Mouse (Mus musculus) midbrain, embryonic 14.5 days (tissue): ENCODE results near the gene Map3k14. TPM values are rescaled to one million over a fixed set of nuclear protein-coding genes. Genes with fewer than 3 reads are reported as not detected.
A peak's percentile ranks its signal among the peaks of the same experiment; 100 is the strongest.

Experiments
- ATAC-seq: fragments of 200-750 bp; cut with Nextera tagmentation; 2 replicates; pipeline ENCODE4 v1.8.0; 2017; ENCODE audit warnings: moderate number of reproducible peaks, moderate library complexity; ENCODE audit not compliant: low FRiP score, low TSS enrichment
- DNase-seq: peaks from one replicate; pipeline ENCODE4 v3.0.0-alpha.2; 2015
- H3K27ac ChIP-seq: fragments of 300-500 bp; sonication (generic); replicated peaks from 2 replicates; pipeline ENCODE4 v1.5.1; 2014; ENCODE audit warnings: mild to moderate bottlenecking, low read depth, low read length, moderate library complexity
- H3K27me3 ChIP-seq: fragments of 300-500 bp; sonication (generic); 2 replicates; pipeline ENCODE4 v1.6.1; 2014; ENCODE audit warnings: low read length, control low read depth, mixed read lengths; ENCODE audit not compliant: control insufficient read depth, insufficient read depth
- H3K36me3 ChIP-seq: fragments of 300-500 bp; sonication (generic); 2 replicates; pipeline ENCODE4 v1.6.1; 2014; ENCODE audit warnings: low read length, control low read depth; ENCODE audit not compliant: control insufficient read depth, insufficient read depth
- H3K4me1 ChIP-seq: fragments of 300-500 bp; sonication (generic); 2 replicates; pipeline ENCODE4 v1.6.1; 2014; ENCODE audit warnings: mild to moderate bottlenecking, antibody characterized with exemption, low read length, control low read depth; ENCODE audit not compliant: control insufficient read depth, insufficient read depth
- H3K4me2 ChIP-seq: fragments of 300-500 bp; sonication (generic); 2 replicates; pipeline ENCODE4 v1.6.1; 2014; ENCODE audit warnings: mild to moderate bottlenecking, low read length, moderate library complexity
- H3K4me3 ChIP-seq: fragments of 300-500 bp; sonication (generic); replicated peaks from 2 replicates; pipeline ENCODE4 v1.5.1; 2014; ENCODE audit warnings: low read depth, low read length
- H3K9ac ChIP-seq: fragments of 300-500 bp; sonication (generic); replicated peaks from 2 replicates; pipeline ENCODE4 v1.6.1; 2014; ENCODE audit warnings: mild to moderate bottlenecking, low read length, moderate library complexity
- H3K9me3 ChIP-seq: fragments of 300-500 bp; sonication (generic); 2 replicates; pipeline ENCODE4 v1.6.1; 2016; ENCODE audit warnings: low read length, control low read depth, mixed read lengths; ENCODE audit not compliant: control insufficient read depth
- WGBS: fragments of 180-500 bp; shearing (Covaris S2); extraction: QIAGEN DNeasy Blood & Tissue Kit; methylation state at CpG from one replicate; pipeline ENCODE4 v1.1.7; 2014; 5-methylcytosine and 5-hydroxymethylcytosine counted together
- polyA plus RNA-seq: library from polyadenylated mRNA; unstranded; fragments of >200 nt; fragmentation: Nextera tagmentation; extraction: Ambion mirVana; gene quantifications from 2 replicates; pipeline ENCODE4 v1.2.1, GENCODE M21; 2014

Gene Map3k14
- polyA plus RNA-seq, 1 experiment from 2014 or later = 3.4 TPM

- H3K4me1 ChIP-seq = no peaks in the 10 kb centered on the region
- DNase-seq = no peak
- no peaks in the 10 kb centered on the region for H3K36me3 ChIP-seq
- H3K9ac ChIP-seq = no peak overlapping the region
- H3K27me3 ChIP-seq = no peaks in the 10 kb centered on the region
- H3K4me2 ChIP-seq = no peak overlapping the region
- H3K27ac ChIP-seq = no peak overlapping the region
- no peaks in the 10 kb centered on the region for H3K9me3 ChIP-seq
- WGBS = 84% methylated on average over 10 of the region's 10 CpGs
- no peak for ATAC-seq
- H3K4me3 ChIP-seq = no peak overlapping the region
Measured at GRCm38 (mm10) chr11:103285276-103285675, 18.0 kb upstream of the Map3k14 start.

GRCm38 (mm10) chr11:103281784-103282183, 14.5 kb upstream of the Map3k14 start:
- H3K9me3 ChIP-seq = no peaks in the 10 kb centered on the region
- no peaks in the 10 kb centered on the region for H3K36me3 ChIP-seq
- no peaks in the 10 kb centered on the region for H3K27me3 ChIP-seq
- no peak overlapping the region for H3K27ac ChIP-seq
- no peak overlapping the region for H3K9ac ChIP-seq
- H3K4me3 ChIP-seq = no peak overlapping the region
- no peak overlapping the region for H3K4me2 ChIP-seq
- no peak for ATAC-seq
- DNase-seq = no peak
- H3K4me1 ChIP-seq = no peaks in the 10 kb centered on the region
- WGBS = 88% methylated on average over 7 of the region's 7 CpGs

GRCm38 (mm10) chr11:103276450-103276849, 9.2 kb upstream of the Map3k14 start:
- 0 out of 2 replicates have a peak, but pooled peaks cover 3% of the 10 kb centered on the region for H3K4me1 ChIP-seq
- H3K27me3 ChIP-seq = no peaks in the 10 kb centered on the region
- H3K4me3 ChIP-seq = no peak overlapping the region
- peak overlapping the region; percentile 73 for H3K27ac ChIP-seq
- H3K4me2 ChIP-seq = no peak overlapping the region
- WGBS = 63% methylated on average over 8 of the region's 8 CpGs
- H3K9ac ChIP-seq = no peak overlapping the region
- ATAC-seq (no peak), DNase-seq (peak; percentile 77)
- H3K9me3 ChIP-seq = no peaks in the 10 kb centered on the region
- H3K36me3 ChIP-seq = no peaks in the 10 kb centered on the region

GRCm38 (mm10) chr11:103272888-103273287, 5.6 kb upstream of the Map3k14 start:
- Histone ChIP-seq H3K4me1 (peaks cover 11% of the 10 kb centered on the region), H3K4me3 (no peak overlapping the region), H3K9ac (no peak overlapping the region), H3K36me3 (no peaks in the 10 kb centered on the region), H3K9me3 (no peaks in the 10 kb centered on the region), H3K27me3 (no peaks in the 10 kb centered on the region), H3K4me2 (no peak overlapping the region), H3K27ac (no peak overlapping the region)
- ATAC-seq (no peak), DNase-seq (no peak)
- 90% methylated on average over 3 of the region's 3 CpGs for WGBS

GRCm38 (mm10) chr11:103271979-103272378, 4.7 kb upstream of the Map3k14 start:
- no peak for DNase-seq
- Histone ChIP-seq H3K9ac (no peak overlapping the region), H3K27ac (no peak overlapping the region), H3K36me3 (no peaks in the 10 kb centered on the region), H3K4me2 (no peak overlapping the region), H3K4me1 (peaks cover 11% of the 10 kb centered on the region), H3K4me3 (no peak overlapping the region), H3K27me3 (no peaks in the 10 kb centered on the region), H3K9me3 (no peaks in the 10 kb centered on the region)
- ATAC-seq = no peak
- 77% methylated on average over 6 of the region's 6 CpGs for WGBS

GRCm38 (mm10) chr11:103269426-103269825, 2.2 kb upstream of the Map3k14 start:
- H3K27me3 ChIP-seq = no peaks in the 10 kb centered on the region

GRCm38 (mm10) chr11:103268905-103269304, 1.6 kb upstream of the Map3k14 start:
- WGBS = 94% methylated on average over 3 of the region's 3 CpGs
- no peak overlapping the region for H3K4me2 ChIP-seq
- H3K36me3 ChIP-seq = no peaks in the 10 kb centered on the region
- peaks cover 28% of the 10 kb centered on the region for H3K4me1 ChIP-seq
- no peak overlapping the region for H3K27ac ChIP-seq
- no peaks in the 10 kb centered on the region for H3K27me3 ChIP-seq
- H3K9me3 ChIP-seq = no peaks in the 10 kb centered on the region
- no peak for DNase-seq
- H3K9ac ChIP-seq = no peak overlapping the region
- no peak for ATAC-seq
- no peak overlapping the region for H3K4me3 ChIP-seq

More at GRCm38 (mm10) chr11:103269426-103269825, 2.2 kb upstream of the Map3k14 start:
- Histone ChIP-seq H3K9ac (no peak overlapping the region), H3K4me3 (no peak overlapping the region), H3K36me3 (no peaks in the 10 kb centered on the region), H3K4me2 (no peak overlapping the region), H3K4me1 (peaks cover 22% of the 10 kb centered on the region), H3K27ac (no peak overlapping the region), H3K9me3 (no peaks in the 10 kb centered on the region)
- ATAC-seq (no peak), DNase-seq (no peak)
- 77% methylated on average over 5 of the region's 5 CpGs for WGBS

- H3K27me3 ChIP-seq = no peaks in the 10 kb centered on the region
- WGBS = 77% methylated on average over 4 of the region's 4 CpGs
- ATAC-seq = no peak
- H3K9ac ChIP-seq = no peak overlapping the region; the same call in 1 of the 2 replicates
- peak overlapping the region; percentile 86 for H3K27ac ChIP-seq
- peak overlapping the region; percentile 62; the same call in 1 of the 2 replicates for H3K4me3 ChIP-seq
- H3K4me1 ChIP-seq = peaks cover 33% of the 10 kb centered on the region
- H3K36me3 ChIP-seq = no peaks in the 10 kb centered on the region
- no peaks in the 10 kb centered on the region for H3K9me3 ChIP-seq
- no peak for DNase-seq
- H3K4me2 ChIP-seq = peak overlapping the region; percentile 78
Measured at GRCm38 (mm10) chr11:103268350-103268749, 1.1 kb upstream of the Map3k14 start.

GRCm38 (mm10) chr11:103266729-103267345, 435 bp downstream of the Map3k14 start:
- Histone ChIP-seq H3K4me2 (peak overlapping the region; percentile 78), H3K27me3 (no peaks in the 10 kb centered on the region), H3K36me3 (no peaks in the 10 kb centered on the region), H3K9ac (peak overlapping the region; percentile 67), H3K27ac (peak overlapping the region; percentile 86), H3K9me3 (no peaks in the 10 kb centered on the region), H3K4me3 (peak overlapping the region; percentile 62), H3K4me1 (peaks cover 42% of the 10 kb centered on the region)
- DNase-seq (no peak), ATAC-seq (peak; percentile 74)
- WGBS = under 1% methylated on average over 40 of the region's 42 CpGs
